ENCODE assay signal across 16 mouse cellular contexts in the genomic region with DNA sequence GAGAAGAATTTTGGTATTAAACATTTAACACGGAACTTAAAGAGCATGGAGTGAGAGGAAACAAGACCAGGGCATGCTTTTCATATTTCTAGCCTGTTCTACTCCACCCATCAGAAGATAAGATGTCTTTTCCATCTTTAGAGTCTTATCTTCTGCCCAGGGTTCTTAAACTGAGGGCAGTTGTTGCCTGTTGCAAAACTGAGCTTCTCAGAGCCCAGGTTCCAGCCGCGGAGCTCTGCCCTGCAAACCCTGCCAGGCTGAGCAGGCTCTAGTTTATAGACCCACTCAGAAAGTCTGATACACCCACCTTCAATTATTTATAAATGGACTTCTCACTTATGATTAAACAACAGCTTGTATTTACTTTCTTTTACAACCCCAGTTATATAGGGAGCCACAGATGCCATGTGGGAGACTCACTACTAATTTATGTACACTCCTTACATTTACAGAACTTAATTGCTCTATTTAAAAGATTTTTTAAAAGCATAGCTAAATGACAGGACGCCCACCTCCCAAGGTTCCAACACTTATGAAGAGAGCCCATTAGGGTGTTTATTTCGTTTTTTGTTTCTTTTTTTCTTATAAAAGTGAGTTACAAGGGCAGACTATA. TPM values are rescaled to one million over a fixed set of nuclear protein-coding genes. Genes with fewer than 3 reads are reported as not detected.
DNase-seq lines count a peak whose midpoint lies in the region; ATAC-seq and TF ChIP-seq lines count a peak whose summit lies in the region.
"Had no signal": no experiment of that assay in that cellular context is flagged by ENCODE, and none has a peak within 500 bp of the region (broad histone marks: within the 10 kb centered on the region; RNA-seq: fewer than 3 reads in every experiment).

No protein-coding gene starts in this region.

- H3K9me3 ChIP-seq in ES-Bruce4 (replicated peaks; ENCODE audit: control insufficient read depth, insufficient read depth, low read length, poor library complexity, severe bottlenecking) = no peaks in the 10 kb centered on the region
- no peaks in the 10 kb centered on the region for H3K9me3 ChIP-seq in liver, embryonic 13.5 days (replicated peaks)
- H3K9me3 ChIP-seq: kidney, embryonic 15.5 days; limb, embryonic 15.5 days; midbrain, embryonic 13.5 days had no signal

- no peaks in the 10 kb centered on the region for H3K36me3 ChIP-seq in ES-Bruce4 (ENCODE audit: control insufficient read depth, insufficient read depth, low read length, poor library complexity, severe bottlenecking)
- peaks cover 84% of the 10 kb centered on the region for H3K36me3 ChIP-seq in liver, embryonic 13.5 days
- H3K36me3 ChIP-seq in kidney, adult 2 months (ENCODE audit: control insufficient read depth, insufficient read depth, low read length) = no peaks in the 10 kb centered on the region

- peaks cover 1% of the 10 kb centered on the region for H3K4me1 ChIP-seq in ES-Bruce4 (ENCODE audit: control insufficient read depth, insufficient read depth, low read length)
- peaks cover 16% of the 10 kb centered on the region for H3K4me1 ChIP-seq in embryonic fibroblast, embryonic 13.5 days (ENCODE audit: control insufficient read depth, insufficient read depth, low read length)
- H3K4me1 ChIP-seq in liver, embryonic 13.5 days (replicated peaks) = peaks cover 94% of the 10 kb centered on the region
- peaks cover 5% of the 10 kb centered on the region; the same call in 1 of the 2 replicates for H3K4me1 ChIP-seq in kidney, adult 2 months (ENCODE audit: control insufficient read depth, insufficient read depth, low read length)

- intact Hi-C loops in heart, postnatal 14 days (cut with DNase I) = no loop called here

- no peak for TF ChIP-seq POLR2A in ES-Bruce4 (IDR thresholded peaks at IDR 0.05; ENCODE audit: insufficient read depth, low read length)
- TF ChIP-seq POLR2A in embryonic fibroblast, embryonic 13.5 days (IDR thresholded peaks at IDR 0.05; ENCODE audit: low read depth, low read length) = no peak
- no peak for TF ChIP-seq POLR2A in kidney, adult 2 months (IDR thresholded peaks at IDR 0.05; ENCODE audit: low read depth, low read length)

- peak overlapping the region; percentile 70 for H3K27ac ChIP-seq in ES-Bruce4 (ENCODE audit: insufficient read depth, low read length)
- 0 out of 2 replicates have a peak overlapping the region, but pooled peaks have one; percentile 31 for H3K27ac ChIP-seq in embryonic fibroblast, embryonic 13.5 days (ENCODE audit: insufficient read depth, low read length)
- peak overlapping the region; percentile 48 for H3K27ac ChIP-seq in liver, embryonic 13.5 days
- H3K27ac ChIP-seq in kidney, adult 2 months (ENCODE audit: insufficient read depth, low read depth, low read length) = no peak overlapping the region
- H3K27ac ChIP-seq: kidney, embryonic 15.5 days; midbrain, embryonic 13.5 days had no signal

- H3K27me3 ChIP-seq in ES-Bruce4 (ENCODE audit: control insufficient read depth, insufficient read depth, low read length, poor library complexity, severe bottlenecking) = no peaks in the 10 kb centered on the region; the same call in 1 of the 2 replicates
- no peaks in the 10 kb centered on the region for H3K27me3 ChIP-seq in liver, embryonic 13.5 days
- no peaks in the 10 kb centered on the region for H3K27me3 ChIP-seq in kidney, adult 2 months (replicated peaks; ENCODE audit: control insufficient read depth, insufficient read depth, low read length)
- H3K27me3 ChIP-seq: kidney, embryonic 15.5 days; limb, embryonic 15.5 days; midbrain, embryonic 13.5 days had no signal

- H3K4me3 ChIP-seq in ES-Bruce4 (ENCODE audit: low read depth, low read length) = no peak overlapping the region
- H3K4me3 ChIP-seq in embryonic fibroblast, embryonic 13.5 days (ENCODE audit: insufficient read depth, low read length) = no peak overlapping the region
- H3K4me3 ChIP-seq in liver, embryonic 13.5 days (replicated peaks) = peak overlapping the region; percentile 23
- no peak overlapping the region for H3K4me3 ChIP-seq in kidney, adult 2 months (ENCODE audit: insufficient read depth, low read depth, low read length)
- H3K4me3 ChIP-seq: kidney, embryonic 15.5 days; limb, embryonic 15.5 days; midbrain, embryonic 13.5 days had no signal

- peak; percentile 86 for ATAC-seq in liver, embryonic 13.5 days (ENCODE audit: low read depth)
- ATAC-seq: inflammation-experienced regulatory T-cells, adult 6 months; midbrain, embryonic 13.5 days had no signal

- peak; percentile 64 for DNase-seq in heart, adult 11 months
- no peak for DNase-seq in heart, postnatal 14 days
- no peak for DNase-seq in liver, embryonic 13.5 days
- no peak for DNase-seq in right cerebral cortex, adult 2 months (ENCODE audit: low spot score in 2 of 2)
- DNase-seq in kidney, adult 2 months = no peak
- DNase-seq in left cerebral cortex, adult 18-20 months (ENCODE audit: low spot score in 2 of 2) = no peak
- DNase-seq: B cell, adult 2 months; cerebellum, adult 18-20 months; right cerebral cortex, postnatal 14 days; thymus, adult 18-20 months had no signal

- WGBS in liver, embryonic 13.5 days (ENCODE audit: insufficient replicate concordance) = 34% methylated on average over 5 of the region's 5 CpGs
- 81% methylated on average over 5 of the region's 5 CpGs for WGBS in kidney, adult 2 months

- no peak overlapping the region for H3K9ac ChIP-seq in ES-Bruce4 (ENCODE audit: low read depth, poor library complexity, severe bottlenecking)
- H3K9ac ChIP-seq in liver, embryonic 13.5 days = peak overlapping the region; percentile 48
- H3K9ac ChIP-seq: kidney, embryonic 15.5 days; limb, embryonic 15.5 days; midbrain, embryonic 13.5 days had no signal

- H3K4me2 ChIP-seq in liver, embryonic 13.5 days = peak overlapping the region; percentile 53
- H3K4me2 ChIP-seq: kidney, embryonic 15.5 days; limb, embryonic 15.5 days; midbrain, embryonic 13.5 days had no signal

- TF ChIP-seq EP300 in ES-Bruce4 (IDR thresholded peaks at IDR 0.05; ENCODE audit: insufficient read depth, low read depth, low read length) = no peak

- TF ChIP-seq CTCF in ES-Bruce4 (IDR thresholded peaks at IDR 0.05; ENCODE audit: low read depth, low read length) = no peak
- TF ChIP-seq CTCF in embryonic fibroblast, embryonic 13.5 days (IDR thresholded peaks at IDR 0.05; ENCODE audit: borderline replicate concordance, insufficient read depth, low read length) = no peak
- TF ChIP-seq CTCF in kidney, adult 2 months (conservative IDR thresholded peaks at IDR 0.05; ENCODE audit: insufficient read depth, insufficient read length, low read depth, low read length) = no peak

RNA-seq across cellular contexts. Expression of a gene that starts 11.5 kb away (rescaled TPM):
- 10 to 100 TPM; 28.3 to 36.2 TPM for total RNA-seq in heart, postnatal 14 days (2021)
- polyA plus RNA-seq in ES-Bruce4 (2011; ENCODE audit: insufficient read depth, insufficient read length, low read depth, missing spikeins) = 9.6 and 10.6 TPM in 2 replicates
- polyA plus RNA-seq in embryonic fibroblast, embryonic 13.5 days (2011; ENCODE audit: insufficient read length, low read depth, missing spikeins) = 102 and 120 TPM in 2 replicates
- 58.4 and 76.9 TPM in 2 replicates for polyA plus RNA-seq in liver, embryonic 13.5 days (2015; fragmentation: Nextera tagmentation; extraction: Ambion mirVana)
- polyA plus RNA-seq in kidney, adult 2 months (2012; rRNA removed) = 12.0 and 14.2 TPM in 2 replicates
- total RNA-seq in left cerebral cortex, adult 18-20 months (2021) = 10 to 100 TPM; 16.4 to 17.8 TPM
